Mouse (Mus musculus) liver, postnatal 0 days (tissue): ENCODE measurements around the gene Ptgfr. TPM values are rescaled to one million over a fixed set of nuclear protein-coding genes. Genes with fewer than 3 reads are reported as not detected.
A peak's percentile ranks its signal among the peaks of the same experiment; 100 is the strongest.

Source experiments
- ATAC-seq: fragments of 200-750 bp; cut with Nextera tagmentation; 2 replicates; pipeline ENCODE4 v1.8.0; 2017; ENCODE audit warnings: mild to moderate bottlenecking, moderate library complexity
- DNase-seq: peaks from one replicate; pipeline ENCODE4 v3.0.0-alpha.2; 2016
- H3K27ac ChIP-seq: fragments of 300-500 bp; sonication (generic); 2 replicates; pipeline ENCODE4 v1.5.1; 2014; ENCODE audit warnings: antibody characterized with exemption, moderate library complexity, mild to moderate bottlenecking, low read depth
- H3K27me3 ChIP-seq: fragments of 300-500 bp; sonication (generic); 2 replicates; pipeline ENCODE4 v1.6.1; 2014; ENCODE audit warnings: low read length, control low read depth, mixed read lengths; ENCODE audit not compliant: insufficient read depth
- H3K36me3 ChIP-seq: fragments of 300-500 bp; sonication (generic); replicated peaks from 2 replicates; pipeline ENCODE4 v1.6.1; 2014; ENCODE audit warnings: mild to moderate bottlenecking, control low read depth, low read length, moderate library complexity, mixed read lengths; ENCODE audit not compliant: insufficient read depth
- H3K4me1 ChIP-seq: fragments of 300-500 bp; sonication (generic); 2 replicates; pipeline ENCODE4 v1.6.1; 2014; ENCODE audit warnings: antibody characterized with exemption, mild to moderate bottlenecking, control low read depth; ENCODE audit not compliant: insufficient read depth
- H3K4me2 ChIP-seq: fragments of 300-500 bp; sonication (generic); 2 replicates; pipeline ENCODE4 v1.6.1; 2014; ENCODE audit warnings: low read depth, mild to moderate bottlenecking, low read length, moderate library complexity, mixed read lengths
- H3K4me3 ChIP-seq: fragments of 300-500 bp; sonication (generic); 2 replicates; pipeline ENCODE4 v1.5.1; 2014; ENCODE audit warnings: low read depth, low read length
- H3K9ac ChIP-seq: fragments of 300-500 bp; sonication (generic); replicated peaks from 2 replicates; pipeline ENCODE4 v1.6.1; 2014; ENCODE audit warnings: mild to moderate bottlenecking, moderate library complexity
- H3K9me3 ChIP-seq: fragments of 300-500 bp; sonication (generic); 2 replicates; pipeline ENCODE4 v1.6.1; 2016; ENCODE audit warnings: mild to moderate bottlenecking, control low read depth, low read length, mixed read lengths
- CTCF ChIP-seq: sonication (generic); IDR thresholded peaks from 2 replicates; pipeline ENCODE4 v1.5.1; 2016; ENCODE audit warnings: antibody characterized with exemption, low read depth
- EP300 ChIP-seq: IDR thresholded peaks from 2 replicates; pipeline ENCODE4 v1.6.1; 2016; ENCODE audit warnings: antibody characterized with exemption, low read depth, mild to moderate bottlenecking
- WGBS: fragments of 180-500 bp; shearing (Covaris S2); extraction: QIAGEN DNeasy Blood & Tissue Kit; methylation state at CpG from one replicate; pipeline ENCODE4 v1.1.7; 2014; ENCODE audit not compliant: insufficient replicate concordance; 5-methylcytosine and 5-hydroxymethylcytosine counted together
- polyA plus RNA-seq: library from polyadenylated mRNA; unstranded; fragments of >200 nt; fragmentation: Nextera tagmentation; extraction: Ambion mirVana; gene quantifications from 2 replicates; pipeline ENCODE4 v1.2.1, GENCODE M21; 2015

The Ptgfr gene
- polyA plus RNA-seq, 1 experiment from 2014 or later = not detected

- Histone ChIP-seq H3K4me3 (no peak overlapping the region), H3K4me2 (no peak overlapping the region), H3K36me3 (no peaks in the 10 kb centered on the region), H3K27me3 (no peaks in the 10 kb centered on the region), H3K9me3 (no peaks in the 10 kb centered on the region), H3K27ac (no peak overlapping the region), H3K4me1 (no peaks in the 10 kb centered on the region), H3K9ac (no peak overlapping the region)
- ATAC-seq (no peak), DNase-seq (no peak)
- TF ChIP-seq EP300 (no peak), CTCF (peak; percentile 55)
- WGBS = 63% methylated on average over 4 of the region's 4 CpGs
Observed at GRCm38 (mm10) chr3:151775089-151775488, 62.3 kb downstream of the Ptgfr start.

DNA sequence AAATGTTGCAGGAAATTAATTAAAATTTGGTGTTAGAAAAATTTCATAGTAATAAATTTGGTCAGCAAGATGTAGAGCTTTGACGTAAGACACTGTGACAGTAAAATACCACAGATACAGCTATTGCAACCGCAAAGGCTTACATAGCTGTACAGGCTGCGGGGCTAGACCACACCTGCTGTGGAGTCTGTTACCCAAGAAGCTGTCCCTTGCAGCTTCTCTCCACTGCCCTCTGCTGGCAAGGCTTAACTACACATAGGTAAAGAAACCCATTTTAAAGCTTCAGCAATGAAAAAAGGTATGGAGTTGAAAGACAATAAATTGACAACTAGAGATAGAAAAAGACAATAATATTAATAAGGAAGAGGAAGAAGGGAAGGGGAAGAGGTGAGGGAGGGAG, 66.4 kb downstream of the Ptgfr start:
- Histone ChIP-seq H3K4me2 (no peak overlapping the region), H3K4me1 (no peaks in the 10 kb centered on the region), H3K36me3 (no peaks in the 10 kb centered on the region), H3K27ac (no peak overlapping the region), H3K9me3 (no peaks in the 10 kb centered on the region), H3K27me3 (no peaks in the 10 kb centered on the region), H3K9ac (no peak overlapping the region), H3K4me3 (no peak overlapping the region)
- no peak for ATAC-seq
- TF ChIP-seq CTCF (peak; percentile 64), EP300 (no peak)
- WGBS = 48% methylated on average over 3 of the region's 3 CpGs
- DNase-seq = peak; percentile 45

GRCm38 (mm10) chr3:151749737-151750136, 87.7 kb downstream of the Ptgfr start, which contains the start of gene Ifi44:
Ifi44 (minus strand) TSS chr3:151749960.
- Histone ChIP-seq H3K9me3 (no peaks in the 10 kb centered on the region), H3K4me3 (peak within 1 kb of the TSS; percentile 24), H3K4me1 (no peaks in the 10 kb centered on the region), H3K9ac (no peak within 1 kb of the TSS), H3K27me3 (no peaks in the 10 kb centered on the region), H3K4me2 (peak within 1 kb of the TSS; percentile 48), H3K27ac (no peak within 1 kb of the TSS), H3K36me3 (no peaks in the 10 kb centered on the region)
- no peak for TF ChIP-seq CTCF
- no peak for TF ChIP-seq EP300
- 49% methylated on average over 7 of the region's 7 CpGs for WGBS
- DNase-seq = peak; percentile 23
- no peak for ATAC-seq

GRCm38 (mm10) chr3:151748514-151748913, 88.9 kb downstream of the Ptgfr start:
- Histone ChIP-seq H3K9ac (no peak overlapping the region), H3K9me3 (no peaks in the 10 kb centered on the region), H3K4me3 (no peak overlapping the region), H3K4me2 (peak overlapping the region; percentile 48), H3K36me3 (no peaks in the 10 kb centered on the region), H3K27me3 (no peaks in the 10 kb centered on the region), H3K4me1 (no peaks in the 10 kb centered on the region), H3K27ac (no peak overlapping the region)
- ATAC-seq (no peak), DNase-seq (no peak)
- WGBS = 62% methylated on average over 1 of the region's 1 CpGs
- TF ChIP-seq EP300 = no peak
- TF ChIP-seq CTCF = no peak

Other genes with a start within 250 kb of the Ptgfr start
- gene Ifi44, start 87.7 kb downstream of the Ptgfr start, polyA plus RNA-seq = 0.84 and 1.0 TPM in 2 replicates
- gene Ifi44l, start 74.7 kb downstream of the Ptgfr start, polyA plus RNA-seq = not detected in 2 replicates